Mouse (Mus musculus) spleen, adult 2 months (tissue): ENCODE data around the gene Tmem106c. TPM values are rescaled to one million over a fixed set of nuclear protein-coding genes. Genes with fewer than 3 reads are reported as not detected.
A peak's percentile ranks its signal among the peaks of the same experiment; 100 is the strongest.

Experiments used
- DNase-seq, 2 experiments: peaks; one replicate each; pipeline versions ENCODE4 v3.0.0 to v3.0.0-alpha.2; 2012 to 2021; ENCODE audit warnings: low spot score in 2 of 2, low read depth in 1 of 2
- H3K27ac ChIP-seq: fragments of 200-500 bp; 2 replicates; pipeline ENCODE4 v1.5.1; 2012; ENCODE audit warnings: low read length, inconsistent platforms; ENCODE audit not compliant: insufficient read depth
- H3K27me3 ChIP-seq: fragments of 200-500 bp; 2 replicates; pipeline ENCODE4 v1.6.1; 2012; ENCODE audit warnings: mild to moderate bottlenecking, moderate library complexity, low read length, inconsistent platforms; ENCODE audit not compliant: control insufficient read depth, insufficient read depth
- H3K36me3 ChIP-seq: fragments of 200-500 bp; 2 replicates; pipeline ENCODE4 v1.6.1; 2012; ENCODE audit warnings: mild to moderate bottlenecking, low read length, inconsistent platforms; ENCODE audit not compliant: control insufficient read depth, insufficient read depth
- H3K4me1 ChIP-seq: fragments of 200-500 bp; 2 replicates; pipeline ENCODE4 v1.6.1; 2011; ENCODE audit warnings: inconsistent platforms; ENCODE audit not compliant: control insufficient read depth, insufficient read depth, insufficient read length
- H3K4me3 ChIP-seq: fragments of 200-500 bp; 2 replicates; pipeline ENCODE4 v1.5.1; 2011; ENCODE audit warnings: mild to moderate bottlenecking, inconsistent platforms; ENCODE audit not compliant: insufficient read depth, insufficient read length; ENCODE audit errors: extremely low read depth
- CTCF ChIP-seq: fragments of 200-500 bp; IDR thresholded peaks from 2 replicates; pipeline ENCODE4 v1.5.1; 2011; ENCODE audit warnings: mild to moderate bottlenecking, inconsistent platforms; ENCODE audit not compliant: insufficient read depth, insufficient read length, insufficient replicate concordance; ENCODE audit errors: extremely low read depth
- POLR2A ChIP-seq: fragments of 200-500 bp; IDR thresholded peaks from 2 replicates; pipeline ENCODE4 v1.6.1; 2011; ENCODE audit warnings: low read depth, low read length, inconsistent platforms
- WGBS: fragments of 180-500 bp; shearing (Covaris S2); methylation state at CpG from one replicate; pipeline ENCODE4 v1.1.7; 2018; 5-methylcytosine and 5-hydroxymethylcytosine counted together
- polyA plus RNA-seq: library from polyadenylated mRNA; depleted of rRNA; stranded (reverse); fragments of >200 nt; gene quantifications from 2 replicates; pipeline ENCODE4 v1.2.3, GENCODE M21; 2012

Tmem106c gene
- polyA plus RNA-seq, 1 experiment = 22.9 TPM

DNA sequence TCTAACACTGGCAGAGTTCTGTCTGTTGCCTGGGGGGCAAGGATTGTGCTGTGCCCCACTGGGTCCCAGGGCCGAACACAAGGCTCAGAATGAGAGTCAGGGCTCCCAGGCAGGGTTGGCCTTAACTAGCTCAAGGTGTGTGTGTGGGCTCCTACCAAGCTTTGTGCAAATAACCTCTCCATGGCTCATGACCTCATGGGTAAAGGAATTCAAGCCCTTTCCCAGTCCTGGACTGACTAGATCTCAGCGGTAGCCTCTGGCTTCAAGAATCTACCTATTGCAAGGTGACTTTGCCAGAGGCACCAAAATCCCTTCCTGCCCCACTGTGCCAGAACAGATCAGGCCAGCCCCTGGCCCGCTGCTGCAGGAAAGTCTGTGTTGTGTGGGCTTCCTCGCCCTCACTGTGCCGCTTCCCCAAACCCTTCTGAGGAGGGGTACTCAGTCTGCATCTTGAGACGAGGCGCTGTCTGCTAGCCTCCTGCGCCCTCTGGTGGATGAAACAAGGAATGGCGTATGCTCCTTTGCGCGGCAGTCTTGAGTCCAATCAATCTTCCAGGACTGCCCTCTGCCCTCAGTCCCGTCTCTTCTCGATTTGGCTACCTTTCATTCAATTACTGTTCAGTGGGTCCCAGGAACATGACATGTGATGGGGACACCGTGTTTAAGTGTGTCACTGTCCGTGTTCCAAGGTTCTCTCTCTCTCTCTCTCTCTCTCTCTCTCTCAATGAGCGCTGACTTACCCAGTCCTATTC lies 11.7 kb upstream of the Tmem106c start:
- Histone ChIP-seq H3K4me3 (no peak overlapping the region), H3K27ac (no peak overlapping the region), H3K4me1 (no peaks in the 10 kb centered on the region; the same call in 1 of the 2 replicates), H3K36me3 (no peaks in the 10 kb centered on the region), H3K27me3 (no peaks in the 10 kb centered on the region)
- DNase-seq = peak; percentile 11 to 44
- TF ChIP-seq POLR2A = no peak
- TF ChIP-seq CTCF = peak; percentile 90
- 17% methylated on average over 16 of the region's 16 CpGs for WGBS

GRCm38 (mm10) chr15:97952889-97953189 lies 11.2 kb upstream of the Tmem106c start:
- Histone ChIP-seq H3K27me3 (no peaks in the 10 kb centered on the region), H3K36me3 (no peaks in the 10 kb centered on the region), H3K4me3 (no peak overlapping the region), H3K4me1 (no peaks in the 10 kb centered on the region; the same call in 1 of the 2 replicates), H3K27ac (no peak overlapping the region)
- DNase-seq = no peak
- 69% methylated on average over 4 of the region's 4 CpGs for WGBS
- no peak for TF ChIP-seq CTCF
- no peak for TF ChIP-seq POLR2A

DNA sequence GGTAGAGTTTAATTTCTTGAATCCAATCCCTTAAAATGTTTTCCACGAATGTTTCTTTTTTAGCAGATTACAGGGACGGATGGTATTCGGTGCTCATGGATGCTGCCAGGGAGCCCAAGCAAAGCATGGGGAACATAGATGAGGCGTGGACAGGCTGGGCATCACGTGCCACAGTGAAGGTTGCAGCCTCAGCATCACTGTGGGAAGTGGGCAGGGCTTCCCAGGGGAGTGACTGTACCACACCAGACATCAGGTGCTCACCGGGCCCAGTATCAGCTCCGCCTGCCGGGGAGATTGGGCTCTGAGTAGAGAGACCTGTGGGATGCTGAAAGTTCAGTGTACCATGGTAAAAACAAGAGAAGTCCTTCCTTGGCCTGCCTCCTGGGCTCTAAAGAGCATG lies 9.3 kb upstream of the Tmem106c start:
- TF ChIP-seq CTCF = no peak
- no peak for TF ChIP-seq POLR2A
- DNase-seq = no peak
- WGBS = 61% methylated on average over 8 of the region's 8 CpGs
- Histone ChIP-seq H3K27me3 (no peaks in the 10 kb centered on the region), H3K4me1 (no peaks in the 10 kb centered on the region; the same call in 1 of the 2 replicates), H3K27ac (no peak overlapping the region), H3K36me3 (no peaks in the 10 kb centered on the region), H3K4me3 (no peak overlapping the region)

GRCm38 (mm10) chr15:97955286-97955685 lies 8.7 kb upstream of the Tmem106c start:
- no peaks in the 10 kb centered on the region for H3K27me3 ChIP-seq
- DNase-seq = no peak
- H3K4me3 ChIP-seq = no peak overlapping the region
- WGBS = 30% methylated on average over 1 of the region's 1 CpGs
- TF ChIP-seq CTCF (no peak), POLR2A (no peak)
- no peak overlapping the region for H3K27ac ChIP-seq
- no peaks in the 10 kb centered on the region for H3K36me3 ChIP-seq
- no peaks in the 10 kb centered on the region; the same call in 1 of the 2 replicates for H3K4me1 ChIP-seq

GRCm38 (mm10) chr15:97955742-97956141 lies 8.3 kb upstream of the Tmem106c start:
- 35% methylated on average over 4 of the region's 4 CpGs for WGBS
- no peak overlapping the region for H3K4me3 ChIP-seq
- DNase-seq = no peak
- no peak overlapping the region for H3K27ac ChIP-seq
- no peaks in the 10 kb centered on the region for H3K27me3 ChIP-seq
- TF ChIP-seq CTCF (no peak), POLR2A (no peak)
- no peaks in the 10 kb centered on the region; the same call in 1 of the 2 replicates for H3K4me1 ChIP-seq
- H3K36me3 ChIP-seq = no peaks in the 10 kb centered on the region

DNA sequence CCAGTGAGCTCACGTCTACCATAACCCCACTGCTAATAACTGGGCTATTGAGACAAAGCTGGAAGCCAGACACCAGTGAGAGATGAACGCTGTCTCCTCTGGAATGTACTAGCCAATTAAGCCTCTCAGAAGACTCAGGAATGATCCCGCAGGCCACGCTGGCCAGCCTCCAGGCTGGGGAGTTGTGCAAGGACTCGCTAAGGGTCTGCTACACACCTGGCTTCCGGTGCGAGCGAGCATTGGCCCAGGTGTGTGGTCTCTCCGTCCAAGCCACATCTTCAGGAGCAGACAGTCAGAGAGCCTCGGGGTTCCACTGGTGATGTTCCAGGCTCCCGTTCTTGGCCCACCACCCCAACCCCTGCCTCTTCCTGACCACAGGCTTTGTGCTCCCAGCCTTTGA lies 7.6 kb upstream of the Tmem106c start:
- Histone ChIP-seq H3K4me3 (no peak overlapping the region), H3K27me3 (no peaks in the 10 kb centered on the region), H3K27ac (no peak overlapping the region), H3K36me3 (no peaks in the 10 kb centered on the region), H3K4me1 (no peaks in the 10 kb centered on the region; the same call in 1 of the 2 replicates)
- 86% methylated on average over 11 of the region's 11 CpGs for WGBS
- DNase-seq = no peak
- TF ChIP-seq CTCF (no peak), POLR2A (no peak)

DNA sequence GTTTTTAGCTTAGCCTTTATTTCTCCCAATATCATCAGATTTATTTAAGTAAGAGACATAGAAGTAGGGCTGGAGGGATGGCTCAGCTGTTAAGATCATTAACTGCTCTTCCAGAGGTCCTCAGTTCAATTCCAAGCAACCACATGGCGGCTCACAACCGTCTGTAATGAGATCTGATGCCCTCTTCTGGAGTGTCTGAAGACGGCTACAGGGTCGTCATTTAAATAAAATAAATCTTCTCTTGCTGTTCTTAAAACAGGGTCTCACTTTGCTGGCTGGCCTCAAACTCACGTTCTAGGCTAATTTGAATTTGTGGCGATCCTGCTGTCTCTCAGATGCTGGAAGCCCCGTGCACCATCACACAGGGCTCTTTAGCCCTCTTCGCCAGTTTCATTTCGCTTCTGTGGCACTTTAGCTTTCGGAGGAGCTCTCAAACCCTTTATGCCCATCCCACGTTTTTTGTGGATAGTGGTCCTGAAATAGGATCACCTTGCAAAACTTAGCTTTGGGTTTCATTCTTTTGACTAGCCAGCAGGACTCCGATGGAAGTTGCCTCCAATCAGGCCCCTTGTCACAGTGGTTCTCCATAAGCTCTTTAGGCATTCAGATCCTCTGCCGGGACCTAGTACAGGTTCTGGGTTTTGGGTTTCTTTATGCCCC lies 541 bp upstream of the Tmem106c start:
- Histone ChIP-seq H3K36me3 (no peaks in the 10 kb centered on the region), H3K4me3 (peak overlapping the region; percentile 97), H3K27ac (peak overlapping the region; percentile 74), H3K4me1 (peaks cover 4% of the 10 kb centered on the region; the same call in 1 of the 2 replicates), H3K27me3 (no peaks in the 10 kb centered on the region)
- WGBS = 2% methylated on average over 13 of the region's 13 CpGs
- TF ChIP-seq CTCF (no peak), POLR2A (no peak)
- peak in 1 of 2 experiments; percentile 9 for DNase-seq
